Mouse (Mus musculus) embryonic fibroblast, embryonic 13.5 days (primary cell): ENCODE measurements around the gene Smad5. TPM values are rescaled to one million over a fixed set of nuclear protein-coding genes. Genes with fewer than 3 reads are reported as not detected.

Source experiments
- H3K27ac ChIP-seq: 2 replicates; pipeline ENCODE4 v1.5.1; 2012; ENCODE audit warnings: low read length, control low read depth, inconsistent platforms; ENCODE audit not compliant: insufficient read depth
- H3K4me1 ChIP-seq: 2 replicates; pipeline ENCODE4 v1.6.1; 2011; ENCODE audit warnings: low read length; ENCODE audit not compliant: control insufficient read depth, insufficient read depth
- H3K4me3 ChIP-seq: 2 replicates; pipeline ENCODE4 v1.5.1; 2011; ENCODE audit warnings: mild to moderate bottlenecking, control low read depth, low read length; ENCODE audit not compliant: insufficient read depth
- CTCF ChIP-seq: IDR thresholded peaks from 2 replicates; pipeline ENCODE4 v1.5.1; 2011; ENCODE audit warnings: mild to moderate bottlenecking, control low read depth, low read length, moderate library complexity, borderline replicate concordance; ENCODE audit not compliant: insufficient read depth
- POLR2A ChIP-seq: IDR thresholded peaks from 2 replicates; pipeline ENCODE4 v1.6.1; 2011; ENCODE audit warnings: low read depth, mild to moderate bottlenecking, control low read depth, low read length, moderate library complexity
- polyA plus RNA-seq: library from polyadenylated mRNA; stranded (reverse); fragments of >200 nt; gene quantifications from 2 replicates; pipeline ENCODE4 v1.2.4, GENCODE M21; 2011; ENCODE audit warnings: low read depth; ENCODE audit not compliant: missing spikeins, insufficient read length

The Smad5 gene
- polyA plus RNA-seq, 1 experiment: 75.9 TPM

- H3K27ac ChIP-seq: no peak overlapping the region
- H3K4me3 ChIP-seq: no peak overlapping the region
- no peak for TF ChIP-seq POLR2A
- no peak for TF ChIP-seq CTCF
- no peaks in the 10 kb centered on the region for H3K4me1 ChIP-seq
Measured at GRCm38 (mm10) chr13:56752474-56753191, 49.8 kb downstream of the Smad5 start.

- no peak for TF ChIP-seq CTCF
- no peak for TF ChIP-seq POLR2A
- Histone ChIP-seq H3K27ac (no peak within 1 kb of the TSS), H3K4me1 (no peaks in the 10 kb centered on the region), H3K4me3 (no peak within 1 kb of the TSS)
Measured at GRCm38 (mm10) chr13:56753192-56753951, 50.6 kb downstream of the Smad5 start, which contains the start of gene Gm45623. Gene Gm45623, minus strand, starts transcription at chr13:56753827.

GRCm38 (mm10) chr13:56755871-56756270, 53.1 kb downstream of the Smad5 start:
- H3K27ac ChIP-seq: no peak overlapping the region
- TF ChIP-seq POLR2A (no peak), CTCF (no peak)
- no peak overlapping the region for H3K4me3 ChIP-seq
- no peaks in the 10 kb centered on the region for H3K4me1 ChIP-seq

GRCm38 (mm10) chr13:56757201-56757600, 54.4 kb downstream of the Smad5 start:
- no peak overlapping the region for H3K4me3 ChIP-seq
- no peak for TF ChIP-seq CTCF
- no peak for TF ChIP-seq POLR2A
- no peak overlapping the region for H3K27ac ChIP-seq
- H3K4me1 ChIP-seq: no peaks in the 10 kb centered on the region

GRCm38 (mm10) chr13:56758492-56758891, 55.7 kb downstream of the Smad5 start:
- Histone ChIP-seq H3K4me3 (no peak overlapping the region), H3K27ac (no peak overlapping the region), H3K4me1 (no peaks in the 10 kb centered on the region)
- TF ChIP-seq POLR2A (no peak), CTCF (peak; percentile 68)

GRCm38 (mm10) chr13:56762446-56763229, 59.8 kb downstream of the Smad5 start:
- Histone ChIP-seq H3K4me3 (no peak overlapping the region), H3K4me1 (peaks cover 9% of the 10 kb centered on the region), H3K27ac (no peak overlapping the region)
- no peak for TF ChIP-seq CTCF
- TF ChIP-seq POLR2A: no peak

GRCm38 (mm10) chr13:56765284-56766032, 62.6 kb downstream of the Smad5 start:
- TF ChIP-seq CTCF (no peak), POLR2A (no peak)
- no peak overlapping the region for H3K4me3 ChIP-seq
- H3K27ac ChIP-seq: no peak overlapping the region
- peaks cover 9% of the 10 kb centered on the region for H3K4me1 ChIP-seq

GRCm38 (mm10) chr13:56766211-56766610, 63.4 kb downstream of the Smad5 start:
- H3K4me1 ChIP-seq: peaks cover 9% of the 10 kb centered on the region
- H3K27ac ChIP-seq: no peak overlapping the region
- TF ChIP-seq CTCF (no peak), POLR2A (no peak)
- H3K4me3 ChIP-seq: no peak overlapping the region

GRCm38 (mm10) chr13:56769431-56769830, 66.6 kb downstream of the Smad5 start:
- TF ChIP-seq POLR2A (no peak), CTCF (no peak)
- H3K27ac ChIP-seq: no peak overlapping the region
- peaks cover 9% of the 10 kb centered on the region for H3K4me1 ChIP-seq
- H3K4me3 ChIP-seq: no peak overlapping the region
